Mouse (Mus musculus) splenic B cell, adult 2 months (primary cell): ENCODE results near the gene Med14.

Experiments used
- DNase-seq: peaks from one replicate; pipeline ENCODE4 v3.0.0-alpha.2; 2011; ENCODE audit warnings: low read depth, low spot score
- H3K27me3 ChIP-seq: 2 replicates; pipeline ENCODE4 v1.6.1; 2012; ENCODE audit warnings: mild to moderate bottlenecking, low read length, moderate library complexity, mixed read lengths; ENCODE audit not compliant: control insufficient read depth, poor library complexity, insufficient read depth, severe bottlenecking
- H3K36me3 ChIP-seq: 2 replicates; pipeline ENCODE4 v1.6.1; 2012; ENCODE audit warnings: mild to moderate bottlenecking, low read length, moderate library complexity, mixed read lengths; ENCODE audit not compliant: control insufficient read depth, poor library complexity, insufficient read depth, severe bottlenecking

The Med14 gene

GRCm38 (mm10) chrX:12761626-12762333 is at the start of gene Med14:
Gene Med14 (minus strand): TSS chrX:12762073.
- no peaks in the 10 kb centered on the region for H3K27me3 ChIP-seq

GRCm38 (mm10) chrX:12800559-12800958 is 38.7 kb upstream of the Med14 start:
- no peak for DNase-seq
- H3K36me3 ChIP-seq, result no peaks in the 10 kb centered on the region
- H3K27me3 ChIP-seq, result no peaks in the 10 kb centered on the region

More at GRCm38 (mm10) chrX:12761626-12762333, at the start of gene Med14:
- H3K36me3 ChIP-seq, result no peaks in the 10 kb centered on the region
- peak; percentile 93 for DNase-seq

- no peaks in the 10 kb centered on the region for H3K36me3 ChIP-seq
- DNase-seq, result peak; percentile 67
- no peaks in the 10 kb centered on the region for H3K27me3 ChIP-seq
These were observed 33.0 kb upstream of the Med14 start for GRCm38 (mm10) chrX:12794842-12795241.

GRCm38 (mm10) chrX:12791674-12792340 is 29.9 kb upstream of the Med14 start:
- DNase-seq, result no peak
- H3K36me3 ChIP-seq, result no peaks in the 10 kb centered on the region
- H3K27me3 ChIP-seq, result no peaks in the 10 kb centered on the region

GRCm38 (mm10) chrX:12773236-12773635 is 11.4 kb upstream of the Med14 start:
- H3K36me3 ChIP-seq, result no peaks in the 10 kb centered on the region
- H3K27me3 ChIP-seq, result no peaks in the 10 kb centered on the region
- DNase-seq, result no peak

- no peak for DNase-seq
- Histone ChIP-seq H3K27me3 (no peaks in the 10 kb centered on the region), H3K36me3 (no peaks in the 10 kb centered on the region)
These were observed 9.7 kb upstream of the Med14 start for GRCm38 (mm10) chrX:12771561-12771960.

GRCm38 (mm10) chrX:12768571-12768970 is 6.7 kb upstream of the Med14 start:
- Histone ChIP-seq H3K27me3 (no peaks in the 10 kb centered on the region), H3K36me3 (no peaks in the 10 kb centered on the region)
- no peak for DNase-seq

- no peaks in the 10 kb centered on the region for H3K36me3 ChIP-seq
- peak; percentile 52 for DNase-seq
- no peaks in the 10 kb centered on the region for H3K27me3 ChIP-seq
These were observed 5.1 kb upstream of the Med14 start for GRCm38 (mm10) chrX:12766846-12767564.

GRCm38 (mm10) chrX:12763127-12763834 is 1.4 kb upstream of the Med14 start:
- no peaks in the 10 kb centered on the region for H3K36me3 ChIP-seq
- DNase-seq, result no peak
- no peaks in the 10 kb centered on the region for H3K27me3 ChIP-seq

- H3K27me3 ChIP-seq, result no peaks in the 10 kb centered on the region
- no peaks in the 10 kb centered on the region for H3K36me3 ChIP-seq
- DNase-seq, result no peak
These were observed 657 bp upstream of the Med14 start for GRCm38 (mm10) chrX:12762334-12763126.

- no peak for DNase-seq
- no peaks in the 10 kb centered on the region for H3K27me3 ChIP-seq
These were observed 631 bp downstream of the Med14 start for GRCm38 (mm10) chrX:12761259-12761625.

GRCm38 (mm10) chrX:12760501-12760900 is 1.4 kb downstream of the Med14 start:
- no peaks in the 10 kb centered on the region for H3K36me3 ChIP-seq
- no peak for DNase-seq
- no peaks in the 10 kb centered on the region for H3K27me3 ChIP-seq

More at GRCm38 (mm10) chrX:12761259-12761625, 631 bp downstream of the Med14 start:
- no peaks in the 10 kb centered on the region for H3K36me3 ChIP-seq

- no peak for DNase-seq
- Histone ChIP-seq H3K27me3 (no peaks in the 10 kb centered on the region), H3K36me3 (no peaks in the 10 kb centered on the region)
These were observed 2.2 kb downstream of the Med14 start for GRCm38 (mm10) chrX:12759625-12760024.

GRCm38 (mm10) chrX:12747886-12748285 is 14.0 kb downstream of the Med14 start:
- no peaks in the 10 kb centered on the region for H3K27me3 ChIP-seq
- DNase-seq, result no peak
- H3K36me3 ChIP-seq, result no peaks in the 10 kb centered on the region
